Mouse (Mus musculus) heart, embryonic 15.5 days (tissue): ENCODE data around the gene Abhd11. TPM values are rescaled to one million over a fixed set of nuclear protein-coding genes. Genes with fewer than 3 reads are reported as not detected.
"Not testable (repeated sequence)": the region's sequence is repeated elsewhere in the genome, so short reads cannot be mapped to it uniquely, and the experiment has no call there.

Experiments used
- ATAC-seq: fragments of 200-750 bp; cut with Nextera tagmentation; replicated peaks from 2 replicates; pipeline ENCODE4 v1.8.0; 2017; ENCODE audit warnings: low read depth, moderate TSS enrichment; ENCODE audit not compliant: insufficient number of reproducible peaks, insufficient read depth, low FRiP score
- H3K27ac ChIP-seq: fragments of 300-500 bp; sonication (generic); 2 replicates; pipeline ENCODE4 v1.5.1; 2015; ENCODE audit warnings: mild to moderate bottlenecking, inconsistent platforms
- H3K27me3 ChIP-seq: fragments of 300-500 bp; sonication (generic); 2 replicates; pipeline ENCODE4 v1.6.1; 2015; ENCODE audit warnings: inconsistent platforms
- H3K36me3 ChIP-seq: fragments of 300-500 bp; sonication (generic); 2 replicates; pipeline ENCODE4 v1.6.1; 2015; ENCODE audit warnings: mild to moderate bottlenecking, inconsistent platforms
- H3K4me1 ChIP-seq: fragments of 300-500 bp; sonication (generic); replicated peaks from 2 replicates; pipeline ENCODE4 v1.6.1; 2015; ENCODE audit warnings: inconsistent platforms
- H3K4me2 ChIP-seq: fragments of 300-500 bp; sonication (generic); 2 replicates; pipeline ENCODE4 v1.6.1; 2015; ENCODE audit warnings: inconsistent platforms, mild to moderate bottlenecking, moderate library complexity
- H3K4me3 ChIP-seq: fragments of 300-500 bp; sonication (generic); 2 replicates; pipeline ENCODE4 v1.5.1; 2015; ENCODE audit warnings: mild to moderate bottlenecking, inconsistent platforms
- H3K9ac ChIP-seq: fragments of 300-500 bp; sonication (generic); 2 replicates; pipeline ENCODE4 v1.6.1; 2015; ENCODE audit warnings: mild to moderate bottlenecking, inconsistent platforms
- H3K9me3 ChIP-seq: fragments of 300-500 bp; sonication (generic); replicated peaks from 2 replicates; pipeline ENCODE4 v1.6.1; 2016; ENCODE audit warnings: inconsistent platforms
- WGBS: fragments of 180-500 bp; shearing (Covaris S2); methylation state at CpG from one replicate; pipeline ENCODE4 v1.1.7; 2015; ENCODE audit warnings: mixed read lengths; 5-methylcytosine and 5-hydroxymethylcytosine counted together
- polyA plus RNA-seq: library from polyadenylated mRNA; unstranded; fragments of >200 nt; fragmentation: Nextera tagmentation; extraction: Ambion mirVana; gene quantifications from 2 replicates; pipeline ENCODE4 v1.2.1, GENCODE M21; 2015

Abhd11 gene
- polyA plus RNA-seq, 1 experiment from 2014 or later: 70.0 TPM

DNA sequence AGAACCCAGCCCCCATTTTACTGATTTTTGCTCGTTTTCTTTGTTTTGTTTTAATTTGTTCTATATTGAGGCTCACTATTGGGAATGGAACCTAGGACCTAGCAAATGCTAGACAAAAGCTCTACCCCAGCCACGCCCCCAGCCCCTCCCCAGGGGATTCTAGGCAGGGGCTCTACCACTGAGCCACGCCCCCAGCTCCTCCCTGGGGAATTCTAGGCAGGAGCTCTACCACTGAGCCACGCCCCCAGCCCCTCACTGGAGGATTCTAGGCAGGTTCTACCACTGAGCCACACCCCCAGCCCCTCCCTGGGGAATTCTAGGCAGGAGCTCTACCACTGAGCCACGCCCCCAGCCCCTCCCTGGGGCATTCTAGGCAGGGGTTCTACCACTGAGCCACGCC is 40.3 kb downstream of the Abhd11 start:
- H3K36me3 ChIP-seq: peaks cover 35% of the 10 kb centered on the region
- ATAC-seq: not testable (repeated sequence)

GRCm38 (mm10) chr5:135053356-135053755 is 44.4 kb downstream of the Abhd11 start:
- ATAC-seq: no peak
- Histone ChIP-seq H3K36me3 (peaks cover 47% of the 10 kb centered on the region), H3K4me1 (no peaks in the 10 kb centered on the region), H3K27me3 (no peaks in the 10 kb centered on the region), H3K9ac (no peak overlapping the region), H3K4me3 (no peak overlapping the region), H3K9me3 (no peaks in the 10 kb centered on the region), H3K4me2 (no peak overlapping the region), H3K27ac (no peak overlapping the region)
- WGBS: 67% methylated on average over 12 of the region's 12 CpGs

More for the DNA sequence above, 40.3 kb downstream of the Abhd11 start:
- not testable (repeated sequence) for H3K27ac ChIP-seq, H3K27me3 ChIP-seq, H3K4me1 ChIP-seq, H3K9me3 ChIP-seq, H3K9ac ChIP-seq, H3K4me3 ChIP-seq, H3K4me2 ChIP-seq
- WGBS: 80% methylated on average over 6 of the region's 6 CpGs

Other genes starting within 250 kb of the Abhd11 start
- gene Tmem270, start 102.4 kb upstream of the Abhd11 start, polyA plus RNA-seq: not detected in 2 replicates
- gene Cldn13, start 93.6 kb upstream of the Abhd11 start, polyA plus RNA-seq: 0.43 and 1.9 TPM in 2 replicates
- 6.6 and 11.7 TPM in 2 replicates for gene Mettl27, start 76.8 kb upstream of the Abhd11 start, polyA plus RNA-seq
- gene Cldn4, start 62.2 kb upstream of the Abhd11 start, polyA plus RNA-seq: 1.1 and 4.2 TPM in 2 replicates
- gene Cldn3, start 22.9 kb upstream of the Abhd11 start, polyA plus RNA-seq: 7.7 and 18.1 TPM in 2 replicates
- 6.2 and 10.2 TPM in 2 replicates for gene Stx1a, start 14.3 kb downstream of the Abhd11 start, polyA plus RNA-seq
- 27.2 and 32.1 TPM in 2 replicates for gene Dnajc30, start 55.0 kb downstream of the Abhd11 start, polyA plus RNA-seq
- gene Bud23, start 55.8 kb downstream of the Abhd11 start, polyA plus RNA-seq: 49.4 and 68.2 TPM in 2 replicates
- 2.5 and 4.1 TPM in 2 replicates for gene Vps37d, start 69.1 kb downstream of the Abhd11 start, polyA plus RNA-seq
- 1.4 and 2.2 TPM in 2 replicates for gene Mlxipl, start 80.7 kb downstream of the Abhd11 start, polyA plus RNA-seq
- 17.2 and 20.2 TPM in 2 replicates for gene Tbl2, start 140.5 kb downstream of the Abhd11 start, polyA plus RNA-seq
- gene Bcl7b, start 159.1 kb downstream of the Abhd11 start, polyA plus RNA-seq: 39.3 and 39.4 TPM in 2 replicates
- gene Baz1b, start 178.1 kb downstream of the Abhd11 start, polyA plus RNA-seq: 20.9 and 25.8 TPM in 2 replicates
- 5.0 and 7.4 TPM in 2 replicates for gene Fzd9, start 242.1 kb downstream of the Abhd11 start, polyA plus RNA-seq